Mouse (Mus musculus) forebrain, embryonic 16.5 days (tissue): Measurements from ENCODE around the gene Taf10. TPM values are rescaled to one million over a fixed set of nuclear protein-coding genes. Genes with fewer than 3 reads are reported as not detected.

Source experiments
- ATAC-seq: fragments of 200-750 bp; cut with Nextera tagmentation; 2 replicates; pipeline ENCODE4 v1.8.0; 2017; ENCODE audit warnings: mild to moderate bottlenecking, moderate library complexity
- H3K27ac ChIP-seq: fragments of 300-500 bp; sonication (generic); 2 replicates; pipeline ENCODE4 v1.5.1; 2014; ENCODE audit warnings: low read length, control low read depth
- H3K27me3 ChIP-seq: fragments of 300-500 bp; sonication (generic); replicated peaks from 2 replicates; pipeline ENCODE4 v1.6.1; 2014; ENCODE audit warnings: low read length; ENCODE audit not compliant: control insufficient read depth, insufficient read depth
- H3K36me3 ChIP-seq: fragments of 300-500 bp; sonication (generic); 2 replicates; pipeline ENCODE4 v1.6.1; 2014; ENCODE audit not compliant: control insufficient read depth, insufficient read depth
- H3K4me1 ChIP-seq: fragments of 300-500 bp; sonication (generic); replicated peaks from 2 replicates; pipeline ENCODE4 v1.6.1; 2014; ENCODE audit warnings: low read length; ENCODE audit not compliant: control insufficient read depth, insufficient read depth
- H3K4me2 ChIP-seq: fragments of 300-500 bp; sonication (generic); 2 replicates; pipeline ENCODE4 v1.6.1; 2014; ENCODE audit warnings: mild to moderate bottlenecking, low read length, control low read depth
- H3K4me3 ChIP-seq: fragments of 300-500 bp; sonication (generic); replicated peaks from 2 replicates; pipeline ENCODE4 v1.5.1; 2014; ENCODE audit warnings: mild to moderate bottlenecking, low read length, control low read depth
- H3K9ac ChIP-seq: fragments of 300-500 bp; sonication (generic); replicated peaks from 2 replicates; pipeline ENCODE4 v1.6.1; 2014; ENCODE audit warnings: low read depth, low read length, control low read depth
- H3K9me3 ChIP-seq: fragments of 300-500 bp; sonication (generic); 2 replicates; pipeline ENCODE4 v1.6.1; 2016; ENCODE audit warnings: low read length; ENCODE audit not compliant: control insufficient read depth
- WGBS: fragments of 180-500 bp; shearing (Covaris S2); extraction: QIAGEN DNeasy Blood & Tissue Kit; methylation state at CpG from one replicate; pipeline ENCODE4 v1.1.7; 2014; 5-methylcytosine and 5-hydroxymethylcytosine counted together
- polyA plus RNA-seq: library from polyadenylated mRNA; unstranded; fragments of >200 nt; fragmentation: Nextera tagmentation; extraction: Ambion mirVana; gene quantifications from 2 replicates; pipeline ENCODE4 v1.2.1, GENCODE M21; 2015

Gene Taf10
- polyA plus RNA-seq, 1 experiment from 2014 or later: 85.8 TPM

DNA sequence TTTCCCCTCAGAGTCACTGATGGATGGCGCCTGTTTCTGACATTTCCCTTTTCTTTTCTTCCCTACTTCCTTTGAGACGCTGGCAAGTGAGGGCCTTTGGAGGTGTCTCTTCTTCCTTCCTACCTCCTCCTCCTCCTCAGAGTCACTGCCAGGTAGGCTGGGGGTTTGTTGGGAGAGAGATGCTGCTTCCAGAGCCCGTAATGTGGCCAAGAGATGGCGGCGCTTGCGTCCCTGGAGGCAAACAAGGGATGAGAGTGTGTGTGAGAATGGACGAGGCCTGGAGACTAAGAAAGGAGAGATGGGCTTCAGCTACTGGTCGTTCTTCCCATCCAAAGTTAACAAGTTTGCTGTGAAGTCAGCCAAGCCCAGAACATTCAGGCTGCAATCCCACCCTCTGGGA, 9.3 kb downstream of the Taf10 start:
- WGBS: 90% methylated on average over 8 of the region's 8 CpGs
- no peak overlapping the region for H3K4me2 ChIP-seq
- ATAC-seq: no peak

DNA sequence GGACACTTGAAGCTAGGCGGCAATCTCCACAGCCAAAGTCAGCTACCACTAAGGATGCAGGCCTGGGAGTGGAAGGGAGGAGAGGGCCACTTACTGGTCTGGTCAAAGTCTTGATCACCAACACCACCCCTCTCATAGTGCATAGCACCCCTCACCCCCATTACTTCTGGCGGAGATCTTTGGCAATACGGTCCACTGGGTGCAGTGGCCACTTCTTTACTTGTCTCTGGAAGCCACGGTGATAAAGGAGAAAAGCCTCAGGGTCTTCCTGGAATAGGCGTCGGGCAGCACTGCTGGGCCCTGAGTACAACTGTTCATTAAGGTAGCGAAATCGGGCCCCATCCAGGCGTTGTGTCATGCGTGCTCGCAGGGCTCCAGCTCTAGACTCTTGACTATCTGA, 10.3 kb downstream of the Taf10 start:
- Histone ChIP-seq H3K27me3 (no peaks in the 10 kb centered on the region), H3K4me2 (no peak overlapping the region), H3K4me3 (no peak overlapping the region), H3K9me3 (no peaks in the 10 kb centered on the region), H3K9ac (no peak overlapping the region), H3K4me1 (peaks cover 26% of the 10 kb centered on the region), H3K36me3 (peaks cover 15% of the 10 kb centered on the region), H3K27ac (no peak overlapping the region)
- ATAC-seq: no peak
- WGBS: 93% methylated on average over 11 of the region's 11 CpGs

More for the DNA sequence above, 9.3 kb downstream of the Taf10 start:
- Histone ChIP-seq H3K27me3 (no peaks in the 10 kb centered on the region), H3K9ac (no peak overlapping the region), H3K4me1 (peaks cover 22% of the 10 kb centered on the region), H3K4me3 (no peak overlapping the region), H3K9me3 (no peaks in the 10 kb centered on the region), H3K36me3 (peaks cover 15% of the 10 kb centered on the region), H3K27ac (no peak overlapping the region)

DNA sequence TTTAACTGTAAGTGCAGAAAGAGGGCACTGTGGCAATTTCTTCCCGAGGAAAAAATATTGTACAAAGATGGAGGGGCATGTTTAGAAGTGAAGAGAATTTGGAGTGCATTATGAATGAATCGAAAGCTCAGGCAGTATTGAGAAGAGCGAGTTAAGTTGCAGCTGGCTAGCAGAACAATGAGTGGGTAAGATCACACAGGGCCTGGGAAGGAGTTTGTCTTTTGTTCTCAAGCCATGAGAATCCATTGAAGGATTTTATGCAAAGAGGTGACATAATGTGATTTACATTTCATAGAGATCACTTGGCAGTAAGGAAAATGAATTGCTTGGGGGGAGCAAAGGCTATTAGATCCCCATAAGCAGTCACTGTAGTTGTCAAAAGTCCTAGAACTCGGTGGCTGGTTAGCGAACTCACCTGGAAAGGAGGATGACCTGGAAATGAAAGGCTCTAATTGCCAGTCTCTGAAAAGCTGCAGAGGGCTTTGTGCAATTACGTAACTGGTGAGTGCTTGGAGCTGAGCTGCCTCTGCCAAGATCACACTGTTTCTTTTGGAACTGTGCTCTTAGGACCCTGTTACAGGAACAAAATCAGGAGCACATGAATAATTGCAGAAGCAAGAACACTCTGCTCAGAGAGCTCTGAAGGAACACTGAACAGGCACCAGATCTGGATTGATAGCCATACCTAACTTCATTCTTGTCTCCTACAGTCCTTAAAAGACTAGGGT, 15.3 kb downstream of the Taf10 start:
- Histone ChIP-seq H3K4me1 (peaks cover 7% of the 10 kb centered on the region; the same call in 1 of the 2 replicates), H3K27ac (peak overlapping the region; percentile 74), H3K36me3 (peaks cover 12% of the 10 kb centered on the region), H3K4me3 (no peak overlapping the region), H3K9me3 (no peaks in the 10 kb centered on the region), H3K9ac (no peak overlapping the region), H3K4me2 (peak overlapping the region; percentile 13), H3K27me3 (no peaks in the 10 kb centered on the region)
- ATAC-seq: peak; percentile 71
- 12% methylated on average over 6 of the region's 6 CpGs for WGBS

DNA sequence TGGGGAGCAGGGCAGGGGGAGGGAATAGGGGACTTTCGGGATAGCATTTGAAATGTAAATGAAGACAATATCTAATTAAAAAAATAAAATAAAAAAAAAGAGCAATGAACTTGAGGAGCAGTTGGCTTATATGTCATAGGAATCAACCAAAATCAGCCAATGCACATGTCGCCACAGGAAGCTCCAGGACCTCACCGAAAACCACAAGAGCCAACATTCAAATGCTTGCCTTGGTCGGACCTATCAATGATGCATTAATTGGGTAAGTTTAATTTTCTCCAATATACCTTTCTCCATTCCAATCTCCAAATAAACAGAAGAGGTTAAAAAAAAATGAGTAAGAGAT, 17.2 kb downstream of the Taf10 start:
- peaks cover 2% of the 10 kb centered on the region; the same call in 1 of the 2 replicates for H3K9me3 ChIP-seq
- 93% methylated on average over 4 of the region's 4 CpGs for WGBS
- no peak for ATAC-seq
- H3K27me3 ChIP-seq: no peaks in the 10 kb centered on the region
- no peak overlapping the region for H3K4me2 ChIP-seq
- H3K9ac ChIP-seq: no peak overlapping the region
- H3K27ac ChIP-seq: no peak overlapping the region
- no peak overlapping the region for H3K4me3 ChIP-seq
- peaks cover 7% of the 10 kb centered on the region; the same call in 1 of the 2 replicates for H3K4me1 ChIP-seq
- H3K36me3 ChIP-seq: peaks cover 4% of the 10 kb centered on the region; the same call in 1 of the 2 replicates

DNA sequence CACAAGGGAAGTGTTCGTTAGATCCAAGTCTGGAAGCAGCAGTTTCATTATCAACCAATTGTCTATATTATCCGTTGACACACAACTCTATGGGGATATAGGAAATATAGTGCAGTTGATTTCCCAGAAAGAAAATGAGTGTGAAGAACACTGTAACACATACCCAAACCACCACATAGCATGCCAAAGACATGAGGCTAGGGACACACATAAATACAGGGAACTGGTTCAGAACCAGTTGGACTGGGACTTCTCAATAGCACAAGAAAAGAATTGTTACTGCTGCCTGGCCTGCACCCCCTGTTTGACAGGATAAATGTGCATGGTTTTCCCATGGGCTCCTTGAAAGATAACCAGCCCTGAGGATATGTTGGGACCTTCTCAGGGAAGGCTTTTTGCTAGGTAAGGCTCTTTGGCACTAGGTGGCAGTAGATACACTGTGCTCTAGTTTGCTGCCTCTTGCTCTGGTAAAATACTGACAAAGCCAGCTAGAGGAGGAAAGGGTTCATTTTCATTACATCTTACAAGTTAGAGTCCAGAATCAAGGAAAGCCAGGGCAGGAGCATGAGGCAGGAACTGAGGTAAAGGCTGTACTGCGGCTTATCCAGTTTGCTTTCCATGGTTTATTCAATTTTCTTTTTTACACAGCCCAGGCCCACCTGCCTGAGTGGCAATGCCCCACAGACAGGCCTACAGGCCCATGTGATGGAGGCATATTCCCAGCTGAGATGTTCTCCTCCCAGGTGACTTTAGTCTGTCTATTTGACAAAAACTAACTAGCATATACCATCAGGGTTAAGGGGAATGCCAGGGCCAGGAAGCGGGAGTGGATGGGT, 17.8 kb downstream of the Taf10 start:
- Histone ChIP-seq H3K9me3 (peaks cover 2% of the 10 kb centered on the region; the same call in 1 of the 2 replicates), H3K27ac (peak overlapping the region; percentile 50), H3K4me2 (no peak overlapping the region), H3K4me3 (no peak overlapping the region), H3K9ac (peak overlapping the region; percentile 42), H3K4me1 (peaks cover 7% of the 10 kb centered on the region; the same call in 1 of the 2 replicates), H3K36me3 (no peaks in the 10 kb centered on the region; the same call in 1 of the 2 replicates), H3K27me3 (no peaks in the 10 kb centered on the region)
- ATAC-seq: peak; percentile 77
- 75% methylated on average over 4 of the region's 4 CpGs for WGBS

DNA sequence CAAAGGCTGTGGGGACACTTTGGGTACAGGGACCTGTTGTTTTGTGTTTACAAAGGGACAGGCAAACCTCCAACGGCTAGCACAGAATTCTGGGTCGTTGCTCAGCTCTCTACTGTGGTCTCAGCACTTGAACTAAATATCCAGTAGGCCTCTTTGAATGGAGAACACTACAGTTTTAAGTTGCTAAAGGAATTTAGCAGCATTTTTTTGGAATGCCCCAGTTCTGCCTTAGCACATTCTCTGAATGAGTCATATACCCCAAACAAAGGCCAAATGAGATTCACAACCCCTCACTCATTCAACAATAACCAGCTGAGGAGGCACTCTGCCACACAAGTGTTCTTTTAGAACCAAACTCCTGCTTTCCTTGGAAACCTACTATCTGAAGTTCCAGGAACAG, 22.2 kb downstream of the Taf10 start:
- no peak for ATAC-seq

DNA sequence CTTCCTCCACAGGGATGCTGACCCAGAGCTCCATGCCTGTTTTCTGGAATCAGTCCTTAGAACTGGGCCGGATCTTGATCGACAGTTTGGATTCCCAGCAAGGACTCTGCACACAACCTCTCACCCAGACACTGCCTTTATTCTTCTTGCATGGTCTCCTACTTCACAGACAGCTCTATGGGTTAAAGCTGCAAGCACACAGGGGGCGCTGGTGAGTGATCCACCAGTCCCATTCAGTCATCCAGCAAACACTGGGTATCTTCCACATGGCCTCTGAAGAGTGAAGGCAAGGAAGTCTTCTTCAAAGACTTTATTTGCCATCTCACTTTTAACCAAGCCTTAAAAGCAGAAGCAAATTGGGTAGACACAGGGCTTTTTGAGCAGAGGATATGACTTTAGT, 28.8 kb downstream of the Taf10 start:
- Histone ChIP-seq H3K4me3 (no peak overlapping the region), H3K4me2 (no peak overlapping the region), H3K36me3 (no peaks in the 10 kb centered on the region), H3K27ac (no peak overlapping the region), H3K9me3 (no peaks in the 10 kb centered on the region), H3K4me1 (no peaks in the 10 kb centered on the region), H3K27me3 (no peaks in the 10 kb centered on the region), H3K9ac (no peak overlapping the region)
- 56% methylated on average over 3 of the region's 3 CpGs for WGBS
- ATAC-seq: no peak

More for the DNA sequence above, 22.2 kb downstream of the Taf10 start:
- no peak overlapping the region for H3K9ac ChIP-seq
- 63% methylated on average over 2 of the region's 2 CpGs for WGBS
- no peak overlapping the region for H3K4me3 ChIP-seq
- no peak overlapping the region for H3K4me2 ChIP-seq
- peaks cover 2% of the 10 kb centered on the region; the same call in 1 of the 2 replicates for H3K9me3 ChIP-seq
- no peaks in the 10 kb centered on the region for H3K4me1 ChIP-seq
- H3K27ac ChIP-seq: no peak overlapping the region
- no peaks in the 10 kb centered on the region for H3K36me3 ChIP-seq
- H3K27me3 ChIP-seq: no peaks in the 10 kb centered on the region

DNA sequence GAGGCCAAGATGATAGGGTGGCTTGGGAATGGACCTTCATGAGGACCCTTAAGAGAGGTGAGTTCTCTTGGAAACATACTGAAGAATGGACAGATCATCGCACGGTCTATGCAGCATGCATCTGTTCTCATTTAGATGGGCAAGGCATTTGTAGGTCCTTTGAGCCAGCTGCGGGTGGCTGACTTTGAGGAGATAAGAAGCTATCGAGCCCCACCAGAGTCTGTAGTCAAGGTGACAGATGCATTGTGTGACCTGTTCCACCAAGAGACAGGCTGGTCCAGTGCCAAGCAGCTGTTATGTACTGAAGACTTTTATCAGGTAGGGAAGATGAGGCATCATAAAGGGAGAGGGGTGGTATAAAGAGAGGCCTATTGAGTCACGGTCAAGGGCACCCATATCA, 35.4 kb downstream of the Taf10 start:
- no peaks in the 10 kb centered on the region for H3K36me3 ChIP-seq
- no peak overlapping the region for H3K9ac ChIP-seq
- H3K4me3 ChIP-seq: no peak overlapping the region
- no peaks in the 10 kb centered on the region for H3K27me3 ChIP-seq
- H3K27ac ChIP-seq: no peak overlapping the region
- no peak overlapping the region for H3K4me2 ChIP-seq
- H3K9me3 ChIP-seq: no peaks in the 10 kb centered on the region
- ATAC-seq: no peak
- H3K4me1 ChIP-seq: no peaks in the 10 kb centered on the region
- WGBS: 97% methylated on average over 5 of the region's 5 CpGs

DNA sequence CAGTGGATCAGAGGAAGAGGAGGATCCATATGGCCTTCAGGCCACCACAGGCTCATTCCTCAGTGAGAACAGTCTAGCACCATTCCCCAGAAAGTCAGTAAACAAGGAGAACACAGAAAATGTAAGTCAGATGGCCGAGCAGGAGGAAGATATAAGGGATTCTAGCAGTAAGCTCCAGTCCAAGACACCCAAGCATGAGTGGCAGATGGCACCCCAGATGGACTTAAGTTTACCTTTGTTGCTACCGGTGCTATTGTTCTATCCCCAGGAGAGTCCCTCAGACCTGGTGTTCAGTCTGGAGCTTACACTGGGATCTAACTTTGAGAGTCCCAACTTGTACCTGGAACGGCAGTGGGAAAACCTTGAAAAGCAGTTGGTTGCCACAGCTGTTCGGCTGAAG, 40.3 kb downstream of the Taf10 start:
- H3K9ac ChIP-seq: no peak overlapping the region
- no peak overlapping the region for H3K27ac ChIP-seq
- H3K27me3 ChIP-seq: no peaks in the 10 kb centered on the region
- H3K9me3 ChIP-seq: no peaks in the 10 kb centered on the region
- no peak overlapping the region for H3K4me2 ChIP-seq
- no peak for ATAC-seq
- H3K4me1 ChIP-seq: no peaks in the 10 kb centered on the region
- no peaks in the 10 kb centered on the region for H3K36me3 ChIP-seq
- WGBS: 87% methylated on average over 4 of the region's 4 CpGs
- H3K4me3 ChIP-seq: no peak overlapping the region
